Mouse (Mus musculus) erythroblast, embryonic 14.5 days (primary cell): ENCODE results near the gene Tmem14c. TPM values are rescaled to one million over a fixed set of nuclear protein-coding genes. Genes with fewer than 3 reads are reported as not detected.

Experiments
- H3K27me3 ChIP-seq: 2 replicates; pipeline ENCODE4 v1.6.1; 2012; ENCODE audit warnings: inconsistent platforms; ENCODE audit not compliant: control insufficient read depth
- H3K36me3 ChIP-seq: 2 replicates; pipeline ENCODE4 v1.6.1; 2012; ENCODE audit warnings: mild to moderate bottlenecking, inconsistent platforms; ENCODE audit not compliant: control insufficient read depth
- H3K4me1 ChIP-seq: 2 replicates; pipeline ENCODE4 v1.6.1; 2012; ENCODE audit warnings: inconsistent platforms; ENCODE audit not compliant: control insufficient read depth
- H3K4me3 ChIP-seq: replicated peaks from 2 replicates; pipeline ENCODE3; 2012; ENCODE audit warnings: moderate library complexity, mild to moderate bottlenecking, inconsistent platforms
- H3K9me3 ChIP-seq: 2 replicates; pipeline ENCODE4 v1.6.1; 2012; ENCODE audit warnings: low read length, inconsistent platforms, mixed read lengths; ENCODE audit not compliant: control insufficient read depth
- GATA1 ChIP-seq: IDR thresholded peaks from 2 replicates; pipeline ENCODE4 v1.6.1; 2012; ENCODE audit warnings: low read length, inconsistent platforms, mixed read lengths
- TAL1 ChIP-seq: IDR thresholded peaks from 3 replicates; pipeline ENCODE4 v1.6.1; 2012; ENCODE audit warnings: low read length, inconsistent platforms, mixed read lengths
- polyA plus RNA-seq: library from polyadenylated mRNA; stranded (reverse); fragments of >175 nt; gene quantifications from 2 replicates; pipeline ENCODE4 v1.2.3, GENCODE M21; 2012

Gene Tmem14c
- polyA plus RNA-seq, 1 experiment = 128 TPM

DNA sequence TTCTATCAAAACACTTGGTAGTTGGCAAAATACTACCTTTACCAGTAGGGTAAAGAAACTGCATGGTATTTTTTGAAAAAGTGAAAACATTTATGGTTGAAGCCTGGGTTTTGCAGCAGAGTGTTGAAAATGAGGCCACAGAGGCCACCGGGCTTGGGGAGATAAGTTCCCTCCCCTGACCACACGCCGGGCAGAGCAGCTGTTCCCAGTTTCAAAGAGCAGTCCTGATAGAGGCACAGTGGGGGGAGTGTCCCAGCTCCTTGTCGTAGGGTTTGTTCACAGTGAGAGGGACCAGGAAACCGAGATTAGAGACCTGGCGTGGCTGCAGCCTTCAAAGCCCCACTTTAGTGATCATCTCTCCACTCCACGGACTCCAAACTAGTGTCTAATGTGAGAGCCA is 4.4 kb downstream of the Tmem14c start:
- Histone ChIP-seq H3K4me3 (peak overlapping the region; percentile 75), H3K36me3 (peaks cover 92% of the 10 kb centered on the region), H3K4me1 (peaks cover 78% of the 10 kb centered on the region), H3K9me3 (0 out of 2 replicates have a peak, but pooled peaks cover 1% of the 10 kb centered on the region), H3K27me3 (no peaks in the 10 kb centered on the region)
- TF ChIP-seq GATA1 (no peak), TAL1 (no peak)

DNA sequence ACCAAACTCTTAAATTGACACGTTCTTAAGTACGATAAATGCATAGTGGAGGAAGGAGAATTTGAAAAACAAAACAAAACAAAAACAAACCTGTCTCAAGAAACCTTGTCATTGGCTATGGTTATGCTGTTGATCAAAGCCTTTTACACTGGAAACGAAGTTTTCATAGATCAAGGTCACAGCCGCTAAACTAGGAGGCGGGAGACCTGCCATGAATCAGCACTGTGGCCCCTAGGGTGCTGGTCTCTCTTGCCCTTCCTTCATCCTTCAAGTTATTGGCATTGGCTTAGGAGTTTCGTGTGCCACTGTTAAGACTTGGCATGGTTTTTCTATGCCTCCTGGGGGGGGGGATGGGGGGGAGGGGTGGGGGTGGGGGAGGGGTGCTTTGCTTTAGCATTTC is 5.5 kb downstream of the Tmem14c start:
- TF ChIP-seq GATA1 = no peak
- no peak for TF ChIP-seq TAL1
- peak overlapping the region; percentile 25 for H3K4me3 ChIP-seq
- H3K4me1 ChIP-seq = peaks cover 74% of the 10 kb centered on the region
- H3K27me3 ChIP-seq = no peaks in the 10 kb centered on the region
- H3K9me3 ChIP-seq = 0 out of 2 replicates have a peak, but pooled peaks cover 2% of the 10 kb centered on the region
- H3K36me3 ChIP-seq = peaks cover 97% of the 10 kb centered on the region

DNA sequence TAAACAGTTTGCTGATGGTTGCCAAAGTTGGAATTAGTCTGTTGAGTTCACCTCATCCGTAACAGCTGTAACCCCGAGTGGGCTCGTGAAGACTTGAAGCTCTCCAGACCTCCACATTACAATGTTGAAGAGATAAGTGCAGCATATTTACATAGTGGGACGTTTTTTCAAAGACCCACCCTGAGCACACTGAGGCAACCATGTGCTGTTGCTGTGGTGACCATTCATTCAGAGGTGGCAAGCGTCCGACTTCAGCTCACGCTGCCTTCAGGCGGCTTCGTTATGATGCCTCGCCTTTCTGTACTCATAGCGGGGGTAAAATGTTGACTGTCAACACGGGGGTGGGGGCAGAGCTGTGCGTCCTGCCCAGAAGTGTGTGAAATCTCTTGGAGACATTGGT is 6.0 kb downstream of the Tmem14c start:
- Histone ChIP-seq H3K4me1 (peaks cover 74% of the 10 kb centered on the region), H3K36me3 (peaks cover 95% of the 10 kb centered on the region)

DNA sequence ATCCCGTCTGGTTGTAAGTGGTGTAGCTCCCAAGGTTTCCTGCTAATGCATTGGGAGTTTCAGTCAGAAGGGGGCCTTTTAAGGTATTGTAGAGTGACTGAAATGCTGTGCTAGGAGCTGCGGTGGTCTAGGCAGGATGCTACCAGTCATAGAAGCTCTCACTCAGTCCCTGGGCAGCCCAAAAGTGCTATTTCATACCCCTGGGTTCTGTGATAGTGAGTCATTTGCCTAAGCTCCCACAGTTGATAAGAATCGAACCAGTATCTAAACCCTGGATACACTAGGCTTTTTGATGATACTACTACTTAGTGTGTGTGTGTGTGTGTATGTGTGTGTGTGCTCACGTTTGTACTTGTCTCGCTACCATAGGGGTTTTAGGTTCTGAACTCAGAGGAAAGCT is 14.0 kb downstream of the Tmem14c start:
- peak; percentile 34 for TF ChIP-seq GATA1
- no peak for TF ChIP-seq TAL1
- peaks cover 43% of the 10 kb centered on the region for H3K4me1 ChIP-seq
- H3K4me3 ChIP-seq = peak overlapping the region; percentile 38
- H3K27me3 ChIP-seq = no peaks in the 10 kb centered on the region; the same call in 1 of the 2 replicates
- peaks cover 6% of the 10 kb centered on the region; the same call in 1 of the 2 replicates for H3K9me3 ChIP-seq
- peaks cover 24% of the 10 kb centered on the region for H3K36me3 ChIP-seq

More for the DNA sequence above, 6.0 kb downstream of the Tmem14c start:
- Histone ChIP-seq H3K4me3 (no peak overlapping the region), H3K9me3 (peaks cover 3% of the 10 kb centered on the region; the same call in 1 of the 2 replicates), H3K27me3 (no peaks in the 10 kb centered on the region)
- TF ChIP-seq GATA1 (no peak), TAL1 (no peak)

DNA sequence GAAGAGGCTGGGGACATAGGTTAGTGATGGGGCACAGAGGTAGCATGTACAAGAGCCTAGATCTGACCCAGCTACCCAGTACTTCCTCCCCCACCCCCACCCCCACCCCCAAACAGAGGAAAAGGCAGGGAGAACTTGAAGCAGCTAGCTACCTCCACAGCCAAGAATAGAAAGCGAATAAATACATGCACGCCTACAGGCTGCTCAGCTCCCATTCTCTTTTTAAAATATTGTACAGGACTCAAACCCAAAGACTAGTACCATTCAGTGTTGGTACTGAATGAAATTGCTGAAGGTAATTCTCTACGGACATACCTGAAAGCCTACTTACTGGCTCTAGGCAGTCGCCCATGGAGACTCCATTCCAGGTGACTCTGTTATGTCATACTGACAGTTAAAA is 26.4 kb downstream of the Tmem14c start:
- Histone ChIP-seq H3K4me1 (no peaks in the 10 kb centered on the region), H3K27me3 (peaks cover 33% of the 10 kb centered on the region), H3K4me3 (no peak overlapping the region), H3K9me3 (no peaks in the 10 kb centered on the region), H3K36me3 (no peaks in the 10 kb centered on the region)
- TF ChIP-seq GATA1 (no peak), TAL1 (no peak)

DNA sequence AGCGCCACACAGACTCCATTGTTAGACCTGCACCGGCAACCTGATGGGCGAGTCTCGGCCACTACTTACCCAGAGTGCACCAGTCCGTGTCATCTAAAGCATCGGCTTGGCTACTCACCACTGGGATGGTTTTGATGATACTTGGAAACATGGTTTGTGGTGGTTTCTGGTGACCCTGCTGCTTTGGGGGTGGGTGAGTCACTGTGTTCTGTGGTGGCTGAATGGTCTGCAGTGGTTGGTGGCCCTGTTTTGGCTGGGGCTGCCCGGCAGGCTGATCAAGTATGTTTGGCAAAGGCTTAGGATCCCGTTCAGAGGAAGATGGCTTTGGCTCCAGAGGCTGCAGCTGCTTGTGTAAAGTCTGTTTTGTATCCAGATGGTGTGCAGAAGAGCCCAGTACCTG is 29.8 kb downstream of the Tmem14c start:
- TF ChIP-seq TAL1 (no peak), GATA1 (no peak)
- H3K9me3 ChIP-seq = no peaks in the 10 kb centered on the region
- no peaks in the 10 kb centered on the region for H3K36me3 ChIP-seq
- H3K4me1 ChIP-seq = no peaks in the 10 kb centered on the region
- H3K27me3 ChIP-seq = peaks cover 25% of the 10 kb centered on the region
- no peak overlapping the region for H3K4me3 ChIP-seq

DNA sequence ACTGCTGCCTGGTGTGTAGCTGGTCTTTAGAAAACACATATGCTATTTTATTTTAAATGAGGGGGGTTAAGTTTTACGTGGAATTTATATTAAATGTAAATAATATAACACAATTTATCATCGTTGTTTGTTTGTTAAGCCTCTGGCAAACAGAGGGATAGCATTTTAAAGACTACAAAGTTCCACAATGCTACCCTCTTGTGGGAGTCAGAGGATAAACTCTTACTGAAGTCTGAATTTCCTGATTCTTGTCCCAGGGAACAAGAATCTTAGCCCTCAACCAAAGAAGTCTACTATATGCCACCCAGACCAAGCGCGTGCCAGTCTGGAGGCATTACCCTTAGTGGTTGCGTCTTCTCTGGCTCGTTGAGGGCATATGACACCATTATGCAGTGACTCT is 31.2 kb downstream of the Tmem14c start:
- peaks cover 22% of the 10 kb centered on the region for H3K27me3 ChIP-seq
- no peak overlapping the region for H3K4me3 ChIP-seq
- no peaks in the 10 kb centered on the region for H3K36me3 ChIP-seq
- H3K4me1 ChIP-seq = no peaks in the 10 kb centered on the region
- TF ChIP-seq TAL1 = no peak
- no peak for TF ChIP-seq GATA1
- no peaks in the 10 kb centered on the region for H3K9me3 ChIP-seq

DNA sequence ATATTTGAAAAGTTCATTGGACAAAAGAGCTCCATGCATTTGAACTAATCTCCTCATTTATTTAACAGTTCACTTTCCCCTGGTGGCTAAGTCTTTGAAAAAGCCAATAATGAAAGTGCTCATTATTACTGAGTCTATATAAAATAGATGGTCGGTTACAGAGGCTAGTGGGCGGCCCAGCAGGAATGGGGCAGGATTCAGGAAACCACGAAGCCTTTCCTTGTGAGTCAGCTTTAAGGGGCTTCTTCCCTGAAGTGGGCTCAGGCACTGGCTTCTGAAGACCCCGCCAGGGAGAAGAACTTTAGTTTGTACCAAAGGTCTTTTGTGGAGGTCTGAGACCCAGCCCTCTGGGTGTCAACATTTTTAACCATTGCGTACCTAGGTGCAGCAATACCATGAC is 35.9 kb downstream of the Tmem14c start:
- H3K9me3 ChIP-seq = no peaks in the 10 kb centered on the region
- peaks cover 12% of the 10 kb centered on the region; the same call in 1 of the 2 replicates for H3K27me3 ChIP-seq
- no peak for TF ChIP-seq GATA1
- TF ChIP-seq TAL1 = no peak
- H3K36me3 ChIP-seq = no peaks in the 10 kb centered on the region
- H3K4me3 ChIP-seq = no peak overlapping the region
- H3K4me1 ChIP-seq = peaks cover 3% of the 10 kb centered on the region; the same call in 1 of the 2 replicates

DNA sequence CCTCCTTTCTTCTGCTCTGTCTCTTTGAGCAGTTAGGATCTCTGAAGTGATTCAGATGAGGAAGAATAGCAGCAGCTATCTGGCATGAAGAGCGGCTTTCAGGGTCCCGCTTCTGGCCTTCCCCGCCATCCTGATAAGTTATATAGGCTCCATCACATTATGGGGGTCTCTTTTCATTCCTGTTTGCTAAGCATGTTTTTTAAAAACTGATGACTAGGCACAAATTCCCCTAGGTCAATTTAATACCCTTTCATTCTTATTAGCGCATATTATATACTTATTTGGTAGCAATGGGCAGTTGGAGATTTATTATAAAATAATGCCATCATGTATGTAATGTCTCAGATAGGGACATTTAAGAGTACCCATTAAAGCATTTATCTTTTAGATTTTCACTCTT is 51.5 kb downstream of the Tmem14c start:
- H3K9me3 ChIP-seq = no peaks in the 10 kb centered on the region
- TF ChIP-seq TAL1 (no peak), GATA1 (no peak)
- no peaks in the 10 kb centered on the region for H3K36me3 ChIP-seq
- H3K4me3 ChIP-seq = no peak overlapping the region
- no peaks in the 10 kb centered on the region for H3K4me1 ChIP-seq
- H3K27me3 ChIP-seq = peaks cover 2% of the 10 kb centered on the region; the same call in 1 of the 2 replicates

DNA sequence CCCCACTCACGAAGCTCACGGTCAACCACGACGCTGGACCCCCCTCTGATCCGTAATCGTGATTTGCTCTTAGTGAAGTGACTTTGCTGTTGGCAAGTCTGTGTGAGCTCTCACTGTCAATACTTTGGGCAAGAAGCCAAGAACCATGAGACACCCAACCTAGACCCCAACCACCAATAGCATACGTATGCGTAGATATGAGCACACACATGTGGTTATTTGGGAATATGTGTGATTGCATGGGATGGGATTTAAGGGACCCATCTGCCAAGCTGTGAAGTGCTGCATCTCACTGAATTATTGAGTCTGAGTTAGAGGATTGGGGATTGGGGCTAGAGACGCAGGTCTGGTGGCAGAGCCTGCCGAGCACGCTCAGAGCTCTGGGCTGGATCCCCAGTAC is 55.5 kb downstream of the Tmem14c start:
- Histone ChIP-seq H3K4me3 (no peak overlapping the region), H3K4me1 (peaks cover 4% of the 10 kb centered on the region), H3K36me3 (no peaks in the 10 kb centered on the region), H3K9me3 (no peaks in the 10 kb centered on the region), H3K27me3 (peaks cover 7% of the 10 kb centered on the region)
- TF ChIP-seq GATA1 = no peak
- no peak for TF ChIP-seq TAL1

Other genes with a start within 250 kb of the Tmem14c start
- gene Gcnt2, start 156.5 kb upstream of the Tmem14c start, polyA plus RNA-seq = not detected in 2 replicates
- 5.2 and 6.2 TPM in 2 replicates for gene Pak1ip1, start 15.3 kb upstream of the Tmem14c start, polyA plus RNA-seq
- gene Mak, start 63.4 kb downstream of the Tmem14c start, polyA plus RNA-seq = 0.02 TPM in 1 of 2 replicates, not detected in the other
- not detected in 2 replicates for gene Gcm2, start 94.7 kb downstream of the Tmem14c start, polyA plus RNA-seq
- not detected in 2 replicates for gene Sycp2l, start 98.0 kb downstream of the Tmem14c start, polyA plus RNA-seq
- gene Elovl2, start 204.1 kb downstream of the Tmem14c start, polyA plus RNA-seq = 0.01 TPM in 1 of 2 replicates, not detected in the other
- 0.09 and 0.14 TPM in 2 replicates for gene Smim13, start 233.6 kb downstream of the Tmem14c start, polyA plus RNA-seq